Mouse (Mus musculus): Measurements from ENCODE around the gene Mif4gd. TPM values are rescaled to one million over a fixed set of nuclear protein-coding genes. Genes with fewer than 3 reads are reported as not detected.
A peak's percentile ranks its signal among the peaks of the same experiment; 100 is the strongest.

Mif4gd gene
- total RNA-seq, 4 experiments from 2014 or later, result 16.5 to 22.5 (median 17.9) TPM

DNA sequence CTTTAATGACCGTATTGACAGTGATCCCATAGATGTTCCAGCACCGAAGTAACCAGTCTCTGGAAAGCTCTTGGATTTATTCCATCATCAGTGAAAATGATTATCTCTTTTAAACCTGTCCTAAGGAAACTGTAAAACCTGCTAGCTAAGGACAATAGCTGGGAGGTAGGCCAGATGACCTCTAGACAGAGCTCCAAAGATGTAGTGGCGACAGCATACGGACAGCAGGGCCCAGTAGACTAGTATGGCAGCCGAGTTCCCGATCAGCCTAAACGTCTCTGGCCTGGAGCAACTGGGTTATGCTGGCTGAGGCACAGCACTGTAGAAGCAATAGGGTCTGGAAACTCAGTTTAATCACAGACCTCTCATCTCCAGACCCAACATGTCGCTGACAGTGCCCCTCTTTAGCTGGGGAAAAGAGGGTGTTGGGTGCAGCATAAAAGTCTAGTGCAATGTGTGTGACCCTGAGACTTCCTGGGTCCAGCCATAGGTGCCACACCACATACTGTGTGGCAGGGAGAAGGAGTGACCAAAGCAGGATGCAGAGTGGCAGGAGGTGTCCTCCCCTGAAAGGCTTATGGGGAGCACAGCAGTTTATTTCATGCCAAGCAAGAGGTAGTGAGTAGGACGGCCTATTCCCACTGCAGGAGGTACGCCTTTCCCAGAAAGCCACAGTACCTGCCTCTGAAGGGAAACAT is 28.2 kb downstream of the Mif4gd start:
- no peak for DNase-seq (ENCODE audit: low spot score in 2 of 2)

DNA sequence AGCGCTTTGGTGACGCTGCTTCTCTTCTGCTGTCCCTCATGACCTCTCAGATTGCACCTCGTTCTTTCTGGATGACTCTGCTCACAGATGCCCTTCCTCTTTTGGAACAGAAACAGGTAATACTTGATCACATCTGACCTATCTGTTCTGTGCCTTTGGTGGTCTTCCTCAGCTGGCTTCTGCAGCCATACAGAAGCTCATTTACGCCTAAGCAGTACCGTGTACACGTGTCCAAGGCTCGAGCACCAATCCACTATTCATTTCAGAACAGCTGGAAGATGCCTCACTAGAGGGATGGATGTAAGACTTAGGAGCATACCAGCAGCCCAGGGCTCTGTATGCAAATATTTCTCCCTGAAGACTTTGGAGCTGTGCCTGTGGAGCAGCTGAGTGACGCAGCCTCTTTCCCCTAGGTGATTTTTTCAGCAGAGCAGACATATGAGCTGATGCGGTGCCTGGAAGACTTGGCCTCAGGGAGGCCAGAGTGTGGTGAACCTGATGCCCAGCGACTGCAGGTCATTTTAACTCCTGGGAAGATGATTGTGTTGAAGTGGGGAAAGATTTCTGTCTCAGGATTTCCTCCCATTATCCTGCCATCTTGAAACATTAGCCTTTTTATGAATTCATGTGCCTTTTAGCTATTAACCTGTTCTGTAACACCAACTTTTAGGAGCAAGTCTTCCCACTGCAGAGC is 29.7 kb downstream of the Mif4gd start:
- no peak for DNase-seq (ENCODE audit: low spot score in 2 of 2)

DNA sequence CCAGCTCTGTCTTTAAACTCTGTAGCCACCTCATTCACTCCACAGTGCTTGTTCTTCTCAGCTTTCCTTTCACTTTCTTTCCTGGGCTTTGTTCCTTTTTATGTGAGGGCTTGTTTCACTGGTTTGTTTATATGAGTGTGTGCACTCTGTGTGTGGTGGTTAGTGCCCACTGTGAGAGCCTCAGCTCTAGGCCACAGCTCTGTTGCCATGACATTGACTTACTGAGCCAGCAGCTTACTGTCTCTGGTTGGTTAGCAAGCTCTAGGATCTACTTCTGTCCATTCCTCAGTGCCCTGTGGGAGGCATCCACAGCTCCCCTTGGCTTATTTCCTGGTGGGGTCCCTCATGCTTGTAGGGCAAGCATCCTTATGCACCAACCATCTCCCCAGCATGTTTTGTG is 33.7 kb downstream of the Mif4gd start:
- DNase-seq (ENCODE audit: low spot score in 2 of 2), result no peak

DNA sequence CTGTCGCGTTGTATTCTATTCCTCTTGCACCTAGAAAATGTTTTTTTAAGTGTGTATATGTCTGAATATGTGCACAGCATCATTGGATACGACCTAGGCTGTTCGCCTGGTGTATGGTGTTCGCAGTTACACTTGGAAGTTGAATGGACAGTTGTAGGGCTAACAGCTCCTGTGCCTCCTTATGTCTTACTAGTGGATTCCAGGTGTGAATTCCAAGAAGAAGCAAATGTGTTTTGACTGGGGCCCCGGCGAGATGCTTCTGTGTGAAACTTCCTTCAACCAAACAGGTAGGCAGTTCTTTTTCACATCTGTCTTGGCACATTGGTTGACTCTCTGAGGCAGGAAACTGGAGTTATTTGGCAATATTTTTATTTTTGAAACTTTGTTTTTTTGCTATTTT is 47.8 kb downstream of the Mif4gd start:
- DNase-seq (ENCODE audit: low spot score in 2 of 2), result no peak

DNA sequence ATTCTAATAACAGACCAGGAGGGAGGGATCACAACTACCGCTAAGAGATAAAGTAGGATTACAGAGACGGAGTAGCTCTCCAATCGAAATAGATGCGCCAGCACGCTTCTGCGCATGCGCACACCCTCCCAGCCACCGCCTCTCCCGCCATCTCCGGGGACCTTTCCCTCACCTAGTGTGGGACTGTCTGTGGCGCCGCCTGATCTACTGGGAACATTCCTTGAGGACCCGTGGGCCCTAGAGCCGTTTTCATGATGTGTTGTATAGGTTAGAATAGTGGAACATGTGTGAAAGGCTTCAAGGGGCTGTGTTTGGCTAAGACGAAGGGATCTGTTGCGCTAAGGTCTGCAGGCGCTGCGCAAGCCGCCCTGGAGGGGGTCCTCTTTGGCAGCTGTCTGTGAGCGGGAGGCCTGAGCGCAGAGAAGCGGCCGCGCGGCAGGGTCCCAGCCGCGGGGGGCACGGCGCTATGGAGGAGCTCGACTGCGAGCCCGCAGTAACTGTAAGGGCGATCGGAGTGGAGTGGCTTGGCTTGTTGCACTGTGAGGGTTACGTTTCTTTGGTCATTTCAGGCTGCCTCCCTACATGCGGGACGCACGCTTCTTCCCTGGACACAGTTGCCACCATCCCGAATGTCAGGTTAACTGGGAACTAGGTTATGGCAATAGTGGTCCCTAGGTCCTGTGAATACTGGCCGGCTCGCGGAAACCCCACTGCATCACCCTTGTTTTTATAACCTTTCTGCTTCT is 48.5 kb downstream of the Mif4gd start, which contains the start of gene Nup85:
Gene Nup85, plus strand, starts transcription at position 371 of the 746 bp plus-strand sequence.
- peak; percentile 95 to 98 for DNase-seq (ENCODE audit: low spot score in 2 of 2)

DNA sequence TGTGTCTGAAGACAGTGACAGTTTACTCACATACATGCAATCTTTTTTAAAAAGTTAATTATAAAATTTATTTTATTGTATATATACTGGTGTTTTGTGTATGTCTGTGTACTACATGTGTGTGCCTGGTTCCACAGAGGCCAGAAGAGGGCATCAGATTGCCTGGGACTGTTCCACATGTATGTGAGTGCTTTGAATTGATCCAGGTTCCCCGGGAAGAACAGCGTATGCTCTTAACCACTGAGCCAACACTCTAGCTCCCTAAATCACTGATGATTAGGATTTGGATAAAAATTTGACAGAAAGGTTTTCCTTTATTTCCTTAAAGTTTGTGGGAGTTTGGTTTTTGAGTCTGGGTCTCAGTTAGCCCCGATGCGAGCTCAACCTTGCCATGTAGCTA is 49.4 kb downstream of the Mif4gd start:
- no peak for DNase-seq (ENCODE audit: low spot score in 2 of 2)

Other genes with a start within 250 kb of the Mif4gd start
- 100 to 1,000 TPM; 104 to 119 (median 117) TPM for gene Hid1, start 245.2 kb downstream of the Mif4gd start, total RNA-seq (2022)
- 10 to 100 TPM; 25.7 to 29.6 (median 25.9) TPM for gene Cdr2l, start 231.1 kb downstream of the Mif4gd start, total RNA-seq (2022)
- gene Mrpl58, start 209.2 kb downstream of the Mif4gd start, total RNA-seq (2022), result 100 to 1,000 TPM; 100 to 115 (median 105) TPM
- 100 to 1,000 TPM; 450 to 501 (median 483) TPM for gene Atp5h, start 193.0 kb downstream of the Mif4gd start, total RNA-seq (2022)
- gene Kctd2, start 192.8 kb downstream of the Mif4gd start, total RNA-seq (2022), result 10 to 100 TPM; 67.4 to 74.9 (median 71.2) TPM
- not detected for gene Trim80, start 172.4 kb downstream of the Mif4gd start, total RNA-seq (2022)
- under 1 TPM in 1 of 4 experiments, not detected in 3; 0.21 TPM for gene Slc16a5, start 150.5 kb downstream of the Mif4gd start, total RNA-seq (2022)
- gene Armc7, start 137.3 kb downstream of the Mif4gd start, total RNA-seq (2022), result 10 to 100 TPM in 3 of 4 experiments, 1 to 10 TPM in 1; 10.0 to 16.7 (median 13.0) TPM
- gene Nt5c, start 121.1 kb downstream of the Mif4gd start, total RNA-seq (2022), result 10 to 100 TPM; 58.8 to 68.5 (median 66.3) TPM
- 100 to 1,000 TPM; 109 to 139 (median 124) TPM for gene Jpt1, start 98.6 kb downstream of the Mif4gd start, total RNA-seq (2022)
- gene Sumo2, start 76.7 kb downstream of the Mif4gd start, total RNA-seq (2022), result 100 to 1,000 TPM; 285 to 340 (median 310) TPM
- gene Nup85, start 48.5 kb downstream of the Mif4gd start, total RNA-seq (2022), result 10 to 100 TPM; 47.0 to 64.9 (median 53.1) TPM
- 10 to 100 TPM; 49.1 to 55.3 (median 52.6) TPM for gene Mrps7, start 9.0 kb downstream of the Mif4gd start, total RNA-seq (2022)
- gene Gga3, start 8.9 kb downstream of the Mif4gd start, total RNA-seq (2022), result 100 to 1,000 TPM in 2 of 4 experiments, 10 to 100 TPM in 2; 91.9 to 121 (median 102) TPM
- gene Slc25a19, start 15.3 kb upstream of the Mif4gd start, total RNA-seq (2022), result 10 to 100 TPM; 55.6 to 81.3 (median 64.7) TPM
- 100 to 1,000 TPM; 179 to 220 (median 196) TPM for gene Grb2, start 95.6 kb upstream of the Mif4gd start, total RNA-seq (2022)
- gene Tmem94, start 152.5 kb upstream of the Mif4gd start, total RNA-seq (2022), result 10 to 100 TPM; 49.7 to 64.2 (median 52.3) TPM
- 10 to 100 TPM; 17.1 to 21.7 (median 20.0) TPM for gene Caskin2, start 200.7 kb upstream of the Mif4gd start, total RNA-seq (2022)
- gene Tsen54, start 201.8 kb upstream of the Mif4gd start, total RNA-seq (2022), result 10 to 100 TPM; 12.5 to 18.7 (median 16.9) TPM
- 1 to 10 TPM; 1.6 to 4.2 (median 2.4) TPM for gene Llgl2, start 211.1 kb upstream of the Mif4gd start, total RNA-seq (2022)
- gene Myo15b, start 245.4 kb upstream of the Mif4gd start, total RNA-seq (2022), result 1 to 10 TPM in 1 of 4 experiments, under 1 TPM in 3; 0.11 to 1.2 (median 0.56) TPM

Measured in layer of hippocampus, adult 8-10 months (tissue).